Mouse (Mus musculus): ENCODE data around the gene Olfr960. TPM values are rescaled to one million over a fixed set of nuclear protein-coding genes. Genes with fewer than 3 reads are reported as not detected.

The Olfr960 gene
- polyA plus RNA-seq, 1 experiment from 2014 or later: not detected

GRCm38 (mm10) chr9:39610355-39610754 is 10.8 kb upstream of the Olfr960 start, which contains the start of gene Olfr148:
Gene Olfr148, plus strand, starts transcription at chr9:39610655.
- WGBS: 61% methylated on average over 3 of the region's 3 CpGs
- no peak within 1 kb of the TSS for H3K4me3 ChIP-seq (ENCODE audit: control insufficient read depth in 1 of 2, insufficient read depth in 1 of 2, low read depth in 1 of 2, low read length in 2 of 2)

GRCm38 (mm10) chr9:39611953-39612352 is 9.2 kb upstream of the Olfr960 start:
- no peaks in the 10 kb centered on the region for H3K27me3 ChIP-seq (ENCODE audit: control insufficient read depth, insufficient read depth, low read length)
- H3K4me2 ChIP-seq (ENCODE audit: low read length): no peak overlapping the region
- H3K36me3 ChIP-seq (ENCODE audit: control insufficient read depth, insufficient read depth, low read length): no peaks in the 10 kb centered on the region
- H3K9me3 ChIP-seq (ENCODE audit: control insufficient read depth, low read length): no peaks in the 10 kb centered on the region
- no peak for ATAC-seq (ENCODE audit: insufficient number of reproducible peaks, insufficient read depth, low FRiP score, low read depth)
- no peak overlapping the region for H3K4me3 ChIP-seq (ENCODE audit: control insufficient read depth in 1 of 2, insufficient read depth in 1 of 2, low read depth in 1 of 2, low read length in 2 of 2)
- 55% methylated on average over 1 of the region's 1 CpGs for WGBS
- H3K4me1 ChIP-seq (ENCODE audit: control insufficient read depth in 2 of 2, insufficient read depth in 2 of 2, low read length in 2 of 2): no peaks in the 10 kb centered on the region
- no peak overlapping the region for H3K9ac ChIP-seq (ENCODE audit: low read length)
- H3K27ac ChIP-seq (replicated peaks in 1 of 2; ENCODE audit: control insufficient read depth in 1 of 2, insufficient read depth in 1 of 2, low read depth in 2 of 2, low read length in 2 of 2): no peak overlapping the region

More at GRCm38 (mm10) chr9:39610355-39610754, 10.8 kb upstream of the Olfr960 start, which contains the start of gene Olfr148:
- Histone ChIP-seq H3K27ac (replicated peaks in 1 of 2; ENCODE audit: control insufficient read depth in 1 of 2, insufficient read depth in 1 of 2, low read depth in 2 of 2, low read length in 2 of 2) (no peak within 1 kb of the TSS), H3K27me3 (ENCODE audit: control insufficient read depth, insufficient read depth, low read length) (no peaks in the 10 kb centered on the region), H3K36me3 (ENCODE audit: control insufficient read depth, insufficient read depth, low read length) (no peaks in the 10 kb centered on the region), H3K4me2 (ENCODE audit: low read length) (no peak within 1 kb of the TSS), H3K9me3 (ENCODE audit: control insufficient read depth, low read length) (no peaks in the 10 kb centered on the region), H3K9ac (ENCODE audit: low read length) (no peak within 1 kb of the TSS), H3K4me1 (ENCODE audit: control insufficient read depth in 2 of 2, insufficient read depth in 2 of 2, low read length in 2 of 2) (no peaks in the 10 kb centered on the region)
- ATAC-seq (ENCODE audit: insufficient number of reproducible peaks, insufficient read depth, low FRiP score, low read depth): no peak

GRCm38 (mm10) chr9:39623783-39624182 is 2.6 kb downstream of the Olfr960 start:
- no peaks in the 10 kb centered on the region for H3K9me3 ChIP-seq (ENCODE audit: control insufficient read depth, low read length)
- 86% methylated on average over 3 of the region's 3 CpGs for WGBS
- H3K9ac ChIP-seq (ENCODE audit: low read length): no peak overlapping the region

GRCm38 (mm10) chr9:39624711-39625110 is 3.5 kb downstream of the Olfr960 start:
- Histone ChIP-seq H3K4me1 (ENCODE audit: control insufficient read depth in 2 of 2, insufficient read depth in 2 of 2, low read length in 2 of 2) (no peaks in the 10 kb centered on the region), H3K36me3 (ENCODE audit: control insufficient read depth, insufficient read depth, low read length) (no peaks in the 10 kb centered on the region), H3K27me3 (ENCODE audit: control insufficient read depth, insufficient read depth, low read length) (no peaks in the 10 kb centered on the region), H3K9ac (ENCODE audit: low read length) (no peak overlapping the region), H3K4me3 (ENCODE audit: control insufficient read depth in 1 of 2, insufficient read depth in 1 of 2, low read depth in 1 of 2, low read length in 2 of 2) (no peak overlapping the region), H3K27ac (replicated peaks in 1 of 2; ENCODE audit: control insufficient read depth in 1 of 2, insufficient read depth in 1 of 2, low read depth in 2 of 2, low read length in 2 of 2) (no peak overlapping the region), H3K9me3 (ENCODE audit: control insufficient read depth, low read length) (no peaks in the 10 kb centered on the region), H3K4me2 (ENCODE audit: low read length) (no peak overlapping the region)
- WGBS: 60% methylated on average over 2 of the region's 2 CpGs
- ATAC-seq (ENCODE audit: insufficient number of reproducible peaks, insufficient read depth, low FRiP score, low read depth): no peak

More at GRCm38 (mm10) chr9:39623783-39624182, 2.6 kb downstream of the Olfr960 start:
- no peaks in the 10 kb centered on the region for H3K4me1 ChIP-seq (ENCODE audit: control insufficient read depth in 2 of 2, insufficient read depth in 2 of 2, low read length in 2 of 2)
- H3K4me3 ChIP-seq (ENCODE audit: control insufficient read depth in 1 of 2, insufficient read depth in 1 of 2, low read depth in 1 of 2, low read length in 2 of 2): no peak overlapping the region
- H3K27me3 ChIP-seq (ENCODE audit: control insufficient read depth, insufficient read depth, low read length): no peaks in the 10 kb centered on the region
- H3K4me2 ChIP-seq (ENCODE audit: low read length): no peak overlapping the region
- no peak overlapping the region for H3K27ac ChIP-seq (replicated peaks in 1 of 2; ENCODE audit: control insufficient read depth in 1 of 2, insufficient read depth in 1 of 2, low read depth in 2 of 2, low read length in 2 of 2)
- no peak for ATAC-seq (ENCODE audit: insufficient number of reproducible peaks, insufficient read depth, low FRiP score, low read depth)
- no peaks in the 10 kb centered on the region for H3K36me3 ChIP-seq (ENCODE audit: control insufficient read depth, insufficient read depth, low read length)

- H3K27me3 ChIP-seq (ENCODE audit: control insufficient read depth, insufficient read depth, low read length): no peaks in the 10 kb centered on the region
- 73% methylated on average over 2 of the region's 2 CpGs for WGBS
- no peak for ATAC-seq (ENCODE audit: insufficient number of reproducible peaks, insufficient read depth, low FRiP score, low read depth)
- no peak overlapping the region for H3K4me2 ChIP-seq (ENCODE audit: low read length)
- no peaks in the 10 kb centered on the region for H3K9me3 ChIP-seq (ENCODE audit: control insufficient read depth, low read length)
- H3K4me1 ChIP-seq (ENCODE audit: control insufficient read depth in 2 of 2, insufficient read depth in 2 of 2, low read length in 2 of 2): 0 out of 4 replicates have a peak, but pooled peaks cover 0 to 2% of the 10 kb centered on the region in 2 experiments
- no peak overlapping the region for H3K27ac ChIP-seq (replicated peaks in 1 of 2; ENCODE audit: control insufficient read depth in 1 of 2, insufficient read depth in 1 of 2, low read depth in 2 of 2, low read length in 2 of 2)
- no peak overlapping the region for H3K4me3 ChIP-seq (ENCODE audit: control insufficient read depth in 1 of 2, insufficient read depth in 1 of 2, low read depth in 1 of 2, low read length in 2 of 2)
- H3K36me3 ChIP-seq (ENCODE audit: control insufficient read depth, insufficient read depth, low read length): no peaks in the 10 kb centered on the region
- H3K9ac ChIP-seq (ENCODE audit: low read length): no peak overlapping the region
Observed at GRCm38 (mm10) chr9:39629069-39629468, 7.9 kb downstream of the Olfr960 start.

- no peak overlapping the region for H3K4me3 ChIP-seq (ENCODE audit: control insufficient read depth in 1 of 2, insufficient read depth in 1 of 2, low read depth in 1 of 2, low read length in 2 of 2)
- no peak overlapping the region for H3K27ac ChIP-seq (replicated peaks in 1 of 2; ENCODE audit: control insufficient read depth in 1 of 2, insufficient read depth in 1 of 2, low read depth in 2 of 2, low read length in 2 of 2)
- H3K27me3 ChIP-seq (ENCODE audit: control insufficient read depth, insufficient read depth, low read length): no peaks in the 10 kb centered on the region
- H3K4me2 ChIP-seq (ENCODE audit: low read length): no peak overlapping the region
- H3K9me3 ChIP-seq (ENCODE audit: control insufficient read depth, low read length): no peaks in the 10 kb centered on the region
- 37% methylated on average over 4 of the region's 4 CpGs for WGBS
- H3K36me3 ChIP-seq (ENCODE audit: control insufficient read depth, insufficient read depth, low read length): no peaks in the 10 kb centered on the region
- 0 out of 4 replicates have a peak, but pooled peaks cover 0 to 2% of the 10 kb centered on the region in 2 experiments for H3K4me1 ChIP-seq (ENCODE audit: control insufficient read depth in 2 of 2, insufficient read depth in 2 of 2, low read length in 2 of 2)
- no peak overlapping the region for H3K9ac ChIP-seq (ENCODE audit: low read length)
- no peak for ATAC-seq (ENCODE audit: insufficient number of reproducible peaks, insufficient read depth, low FRiP score, low read depth)
Observed at GRCm38 (mm10) chr9:39633913-39634594, 12.9 kb downstream of the Olfr960 start.

GRCm38 (mm10) chr9:39644785-39645184 is 23.6 kb downstream of the Olfr960 start, which contains the start of gene Olfr961:
Gene Olfr961, plus strand, starts transcription at chr9:39645085.
- Histone ChIP-seq H3K4me3 (ENCODE audit: control insufficient read depth in 1 of 2, insufficient read depth in 1 of 2, low read depth in 1 of 2, low read length in 2 of 2) (no peak within 1 kb of the TSS), H3K9me3 (ENCODE audit: control insufficient read depth, low read length) (no peaks in the 10 kb centered on the region), H3K9ac (ENCODE audit: low read length) (no peak within 1 kb of the TSS), H3K4me2 (ENCODE audit: low read length) (no peak within 1 kb of the TSS), H3K27me3 (ENCODE audit: control insufficient read depth, insufficient read depth, low read length) (no peaks in the 10 kb centered on the region), H3K4me1 (ENCODE audit: control insufficient read depth in 2 of 2, insufficient read depth in 2 of 2, low read length in 2 of 2) (no peaks in the 10 kb centered on the region), H3K36me3 (ENCODE audit: control insufficient read depth, insufficient read depth, low read length) (no peaks in the 10 kb centered on the region), H3K27ac (replicated peaks in 1 of 2; ENCODE audit: control insufficient read depth in 1 of 2, insufficient read depth in 1 of 2, low read depth in 2 of 2, low read length in 2 of 2) (no peak within 1 kb of the TSS)
- no peak for ATAC-seq (ENCODE audit: insufficient number of reproducible peaks, insufficient read depth, low FRiP score, low read depth)

GRCm38 (mm10) chr9:39647382-39647781 is 26.2 kb downstream of the Olfr960 start:
- WGBS: 79% methylated on average over 4 of the region's 4 CpGs
- no peaks in the 10 kb centered on the region for H3K9me3 ChIP-seq (ENCODE audit: control insufficient read depth, low read length)
- H3K4me2 ChIP-seq (ENCODE audit: low read length): no peak overlapping the region
- no peak for ATAC-seq (ENCODE audit: insufficient number of reproducible peaks, insufficient read depth, low FRiP score, low read depth)
- no peaks in the 10 kb centered on the region for H3K36me3 ChIP-seq (ENCODE audit: control insufficient read depth, insufficient read depth, low read length)
- H3K4me3 ChIP-seq (ENCODE audit: control insufficient read depth in 1 of 2, insufficient read depth in 1 of 2, low read depth in 1 of 2, low read length in 2 of 2): no peak overlapping the region
- H3K4me1 ChIP-seq (ENCODE audit: control insufficient read depth in 2 of 2, insufficient read depth in 2 of 2, low read length in 2 of 2): no peaks in the 10 kb centered on the region
- no peak overlapping the region for H3K27ac ChIP-seq (replicated peaks in 1 of 2; ENCODE audit: control insufficient read depth in 1 of 2, insufficient read depth in 1 of 2, low read depth in 2 of 2, low read length in 2 of 2)
- no peak overlapping the region for H3K9ac ChIP-seq (ENCODE audit: low read length)
- no peaks in the 10 kb centered on the region for H3K27me3 ChIP-seq (ENCODE audit: control insufficient read depth, insufficient read depth, low read length)

Data from heart, embryonic 14.5 days (tissue).